In genomic region chr19:12722308-12722707, GRCm38 (mm10) we compare ENCODE assay signal across 9 mouse cellular contexts. TPM values are rescaled to one million over a fixed set of nuclear protein-coding genes. Genes with fewer than 3 reads are reported as not detected.
DNase-seq lines count a peak whose midpoint lies in the region; ATAC-seq and TF ChIP-seq lines count a peak whose summit lies in the region.
"Had no signal": no experiment of that assay in that cellular context is flagged by ENCODE, and none has a peak within 500 bp of the region (broad histone marks: within the 10 kb centered on the region; RNA-seq: fewer than 3 reads in every experiment).

No protein-coding gene starts in this region.

- no peaks in the 10 kb centered on the region for H3K4me1 ChIP-seq in cortical plate, adult 2 months (ENCODE audit: control insufficient read depth, insufficient read depth, low read length)
- no peaks in the 10 kb centered on the region for H3K4me1 ChIP-seq in thymus, adult 2 months (replicated peaks; ENCODE audit: control insufficient read depth, insufficient read depth, low read length)

- no peak overlapping the region for H3K4me3 ChIP-seq in cortical plate, adult 2 months (ENCODE audit: insufficient read depth, low read length)
- no peak overlapping the region for H3K4me3 ChIP-seq in thymus, adult 2 months (ENCODE audit: control insufficient read depth, insufficient read depth, low read length)

- no peak overlapping the region for H3K27ac ChIP-seq in cortical plate, adult 2 months (ENCODE audit: insufficient read depth, low read length)
- no peak overlapping the region for H3K27ac ChIP-seq in thymus, adult 2 months (ENCODE audit: control insufficient read depth, insufficient read depth, low read length)

- 77% methylated on average over 2 of the region's 3 CpGs for WGBS in thymus, adult 2 months

- H3K27me3 ChIP-seq in thymus, adult 2 months (ENCODE audit: control insufficient read depth, insufficient read depth, low read length): no peaks in the 10 kb centered on the region

- no peak for ATAC-seq in frontal cortex, adult (ENCODE audit: low TSS enrichment)
- no peak for ATAC-seq in inflammation-experienced regulatory T-cells, adult 6 months

- DNase-seq in frontal cortex, postnatal 36 days (ENCODE audit: low spot score in 2 of 2): peak; percentile 8 to 9
- peak; percentile 58 for DNase-seq in urinary bladder, postnatal 14 days (ENCODE audit: low spot score)
- DNase-seq in urinary bladder, postnatal 4 days (ENCODE audit: low spot score in 2 of 2): no peak
- DNase-seq in layer of hippocampus, postnatal 10 days (ENCODE audit: low spot score in 2 of 2): peak; percentile 22 to 52
- DNase-seq in thymus, adult 2 months: peak; percentile 26

- no peak for TF ChIP-seq POLR2A in cortical plate, adult 2 months (IDR thresholded peaks at IDR 0.05; ENCODE audit: extremely low read depth, insufficient read depth, low read length)
- no peak for TF ChIP-seq POLR2A in thymus, adult 2 months (IDR thresholded peaks at IDR 0.05; ENCODE audit: control insufficient read depth, extremely low read depth, insufficient read depth, low read length, poor library complexity)

- H3K36me3 ChIP-seq in thymus, adult 2 months (ENCODE audit: control insufficient read depth, insufficient read depth, low read length): no peaks in the 10 kb centered on the region

- TF ChIP-seq CTCF in cortical plate, adult 2 months (IDR thresholded peaks at IDR 0.05; ENCODE audit: extremely low read depth, insufficient read depth, low read length): peak; percentile 20; the same call in 1 of the 2 replicates
- no peak for TF ChIP-seq CTCF in thymus, adult 2 months (IDR thresholded peaks at IDR 0.05; ENCODE audit: borderline replicate concordance, control insufficient read depth, extremely low read depth, insufficient read depth, low read length, poor library complexity)

RNA-seq across cellular contexts. Expression of gene Keg1, which starts 26.7 kb away (rescaled TPM):
- polyA plus RNA-seq in cortical plate, adult 2 months (2012; rRNA removed): not detected in 2 replicates
- total RNA-seq in layer of hippocampus, postnatal 10 days (2021): not detected
- 0.09 and 0.34 TPM in 2 replicates for polyA plus RNA-seq in thymus, adult 2 months (2012; rRNA removed)
- polyA plus RNA-seq in inflammation-experienced regulatory T-cells, adult 6 months (2017; shearing (Covaris generic)): not detected

RNA-seq across cellular contexts. Expression of gene Cntf, which starts 43.1 kb away (rescaled TPM):
- 2.1 and 3.2 TPM in 2 replicates for polyA plus RNA-seq in cortical plate, adult 2 months (2012; rRNA removed)
- total RNA-seq in layer of hippocampus, postnatal 10 days (2021): 1 to 10 TPM; 3.1 to 3.2 TPM
- 2.5 and 3.0 TPM in 2 replicates for polyA plus RNA-seq in thymus, adult 2 months (2012; rRNA removed)
- polyA plus RNA-seq in inflammation-experienced regulatory T-cells, adult 6 months (2017; shearing (Covaris generic)): 1 to 10 TPM; 2.4 to 4.2 (median 3.7) TPM

RNA-seq across cellular contexts. Expression of gene Olfr1443, which starts 44.4 kb away (rescaled TPM):
- polyA plus RNA-seq in cortical plate, adult 2 months (2012; rRNA removed): not detected in 2 replicates
- not detected for total RNA-seq in layer of hippocampus, postnatal 10 days (2021)
- polyA plus RNA-seq in thymus, adult 2 months (2012; rRNA removed): not detected in 2 replicates
- polyA plus RNA-seq in inflammation-experienced regulatory T-cells, adult 6 months (2017; shearing (Covaris generic)): not detected
- total RNA-seq: gastrocnemius, postnatal 4 days had no signal

RNA-seq across cellular contexts. Expression of gene Olfr1442, which starts 52.1 kb away (rescaled TPM):
- polyA plus RNA-seq in cortical plate, adult 2 months (2012; rRNA removed): not detected in 2 replicates
- total RNA-seq in layer of hippocampus, postnatal 10 days (2021): not detected
- polyA plus RNA-seq in thymus, adult 2 months (2012; rRNA removed): not detected in 2 replicates
- not detected for polyA plus RNA-seq in inflammation-experienced regulatory T-cells, adult 6 months (2017; shearing (Covaris generic))
- total RNA-seq: gastrocnemius, postnatal 4 days had no signal

Comparison
In these comparisons a context has a peak if more than half of its experiments do, and no peak if none do; other contexts are left out.
1. DNase-seq: peak in frontal cortex, postnatal 36 days (2 of 2), urinary bladder, postnatal 14 days (single experiment), layer of hippocampus, postnatal 10 days (2 of 2) and thymus, adult 2 months (single experiment); none in urinary bladder, postnatal 4 days (0 of 2).